Mouse (Mus musculus) liver, embryonic 14.5 days (tissue): ENCODE measurements at regions not wholly inside any gene's neighbourhood (a gene's known extent, or its start where the extent isn't known, plus 50 kb on each side); places are given as distances from the start of the nearest gene placed in this dataset.

ENCODE experiments used
- ATAC-seq: fragments of 200-750 bp; cut with Nextera tagmentation; 2 replicates; pipeline ENCODE4 v1.8.0; 2017; ENCODE audit warnings: moderate number of reproducible peaks, mild to moderate bottlenecking, moderate library complexity; ENCODE audit not compliant: insufficient read depth
- DNase-seq, 3 experiments: peaks; one replicate each; pipeline ENCODE4 v3.0.0-alpha.2; 2012 to 2013; ENCODE audit warnings: low read depth in 3 of 3, low spot score in 3 of 3
- H3K27ac ChIP-seq: fragments of 300-500 bp; sonication (generic); 2 replicates; pipeline ENCODE4 v1.5.1; 2014; ENCODE audit warnings: moderate library complexity, mild to moderate bottlenecking, control low read depth, inconsistent platforms
- H3K27me3 ChIP-seq: fragments of 300-500 bp; sonication (generic); 2 replicates; pipeline ENCODE4 v1.6.1; 2014; ENCODE audit warnings: mild to moderate bottlenecking, low read length, moderate library complexity; ENCODE audit not compliant: control insufficient read depth, insufficient read depth
- H3K36me3 ChIP-seq: fragments of 300-500 bp; sonication (generic); replicated peaks from 2 replicates; pipeline ENCODE4 v1.6.1; 2014; ENCODE audit warnings: low read depth; ENCODE audit not compliant: control insufficient read depth, insufficient read depth
- H3K4me1 ChIP-seq, 2 experiments: fragments of 200-500 bp in 1 of 2; fragments of 300-500 bp in 1 of 2; sonication (generic) in 1 of 2; replicated peaks; 2 replicates each; pipeline ENCODE4 v1.6.1; 2012 to 2014; ENCODE audit warnings: antibody characterized with exemption in 1 of 2, inconsistent platforms in 1 of 2, low read length in 1 of 2; ENCODE audit not compliant: control insufficient read depth in 2 of 2, insufficient read depth in 2 of 2
- H3K4me2 ChIP-seq: fragments of 300-500 bp; sonication (generic); 2 replicates; pipeline ENCODE4 v1.6.1; 2014; ENCODE audit warnings: low read depth, mild to moderate bottlenecking, control low read depth, moderate library complexity
- H3K4me3 ChIP-seq, 2 experiments: fragments of 200-500 bp in 1 of 2; fragments of 300-500 bp in 1 of 2; sonication (generic) in 1 of 2; 2 replicates each; pipeline ENCODE4 v1.5.1; 2012 to 2014; ENCODE audit warnings: low read depth in 2 of 2, low read length in 2 of 2, mild to moderate bottlenecking in 2 of 2, control low read depth in 1 of 2, inconsistent platforms in 1 of 2, moderate library complexity in 1 of 2; ENCODE audit not compliant: insufficient read depth in 1 of 2
- H3K9ac ChIP-seq: fragments of 300-500 bp; sonication (generic); replicated peaks from 2 replicates; pipeline ENCODE4 v1.6.1; 2014; ENCODE audit warnings: mild to moderate bottlenecking, control low read depth, moderate library complexity
- H3K9me3 ChIP-seq: fragments of 300-500 bp; sonication (generic); 2 replicates; pipeline ENCODE4 v1.6.1; 2016; ENCODE audit warnings: low read length, mixed read lengths; ENCODE audit not compliant: control insufficient read depth
- CTCF ChIP-seq: IDR thresholded peaks from 2 replicates; pipeline ENCODE4 v1.5.1; 2016; ENCODE audit warnings: antibody characterized with exemption, low read depth, control low read depth
- EP300 ChIP-seq: IDR thresholded peaks from 2 replicates; pipeline ENCODE4 v1.6.1; 2016; ENCODE audit warnings: antibody characterized with exemption, low read depth
- WGBS: fragments of 180-500 bp; shearing (Covaris S2); extraction: QIAGEN DNeasy Blood & Tissue Kit; methylation state at CpG from one replicate; pipeline ENCODE4 v1.1.7; 2014; ENCODE audit not compliant: insufficient replicate concordance; 5-methylcytosine and 5-hydroxymethylcytosine counted together

DNA sequence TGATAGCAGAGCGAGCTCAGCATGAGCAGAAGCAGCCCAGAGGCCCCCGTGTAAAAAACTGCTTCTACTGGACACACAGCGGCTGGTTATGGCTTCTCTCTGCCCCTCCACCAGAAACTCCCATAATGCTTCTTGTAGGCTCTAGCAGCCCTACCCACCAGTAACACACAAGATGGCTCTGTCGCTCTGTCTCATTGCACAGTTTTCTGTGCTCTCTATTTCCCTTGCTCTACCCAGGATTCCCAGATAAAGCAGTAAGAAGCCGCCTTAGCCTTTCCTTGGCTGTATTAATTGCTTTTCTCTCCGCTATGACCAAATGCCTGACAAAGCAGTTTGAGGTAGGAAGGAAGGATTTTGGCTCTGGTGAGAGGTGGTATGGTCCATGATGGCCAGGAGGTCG lies 228.1 kb downstream of the Eipr1 start:
- no peaks in the 10 kb centered on the region for H3K4me1 ChIP-seq
- no peak for TF ChIP-seq EP300
- TF ChIP-seq CTCF = no peak
- ATAC-seq (no peak), DNase-seq (no peak)
- H3K9me3 ChIP-seq = no peaks in the 10 kb centered on the region
- H3K27ac ChIP-seq = no peak overlapping the region
- WGBS = 59% methylated on average over 7 of the region's 7 CpGs
- H3K27me3 ChIP-seq = no peaks in the 10 kb centered on the region
- no peak overlapping the region for H3K4me3 ChIP-seq
- no peak overlapping the region for H3K4me2 ChIP-seq
- H3K36me3 ChIP-seq = no peaks in the 10 kb centered on the region
- H3K9ac ChIP-seq = no peak overlapping the region

- TF ChIP-seq EP300 (no peak), CTCF (no peak)
- WGBS = 65% methylated on average over 7 of the region's 7 CpGs
- H3K27ac ChIP-seq = no peak overlapping the region
- H3K36me3 ChIP-seq = no peaks in the 10 kb centered on the region
- H3K4me3 ChIP-seq = no peak overlapping the region
- ATAC-seq (no peak), DNase-seq (no peak)
- no peaks in the 10 kb centered on the region for H3K4me1 ChIP-seq
- H3K4me2 ChIP-seq = no peak overlapping the region
- no peak overlapping the region for H3K9ac ChIP-seq
- no peaks in the 10 kb centered on the region for H3K27me3 ChIP-seq
- no peaks in the 10 kb centered on the region for H3K9me3 ChIP-seq
These were observed 234.6 kb downstream of the Eipr1 start for GRCm38 (mm10) chr12:28986214-28986613.

DNA sequence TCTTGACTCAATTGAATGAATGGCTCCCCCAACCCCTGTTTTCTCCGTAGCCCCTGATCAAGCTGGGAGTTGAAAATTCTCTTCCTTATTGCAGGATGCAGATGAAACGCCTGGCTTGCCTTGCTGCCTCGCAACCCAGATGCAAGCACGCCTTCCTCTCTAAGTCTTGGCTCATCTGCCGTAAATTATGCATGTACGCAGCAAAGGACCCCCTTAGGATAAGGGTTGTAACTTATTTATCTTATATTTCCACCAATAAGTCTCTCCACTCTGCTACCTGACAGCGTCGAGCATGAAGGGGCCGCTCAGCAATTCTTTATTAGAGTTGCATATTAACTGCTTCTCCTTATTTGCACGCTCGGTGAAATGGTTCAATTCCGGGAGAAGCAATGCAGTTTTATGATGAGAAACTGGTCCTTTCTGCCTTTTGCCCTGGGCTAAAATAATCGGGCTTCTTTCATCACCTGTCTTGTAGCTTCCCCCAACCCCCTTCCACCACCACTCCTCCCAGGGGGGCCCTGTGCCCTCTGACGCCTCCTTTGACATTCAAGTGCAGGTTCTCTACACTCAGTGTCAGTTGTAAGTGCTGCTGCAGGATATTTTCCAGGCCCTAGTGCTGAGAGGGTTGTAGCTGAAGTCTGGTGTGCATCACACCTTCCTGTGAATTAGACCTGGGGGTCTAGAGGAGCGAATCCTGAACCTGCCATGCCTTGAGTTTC lies 246.0 kb downstream of the Eipr1 start:
- TF ChIP-seq EP300 = no peak
- no peak for TF ChIP-seq CTCF
- Histone ChIP-seq H3K9me3 (no peaks in the 10 kb centered on the region), H3K4me2 (no peak overlapping the region), H3K36me3 (no peaks in the 10 kb centered on the region), H3K27me3 (no peaks in the 10 kb centered on the region), H3K4me1 (no peaks in the 10 kb centered on the region), H3K4me3 (no peak overlapping the region), H3K9ac (no peak overlapping the region), H3K27ac (no peak overlapping the region)
- DNase-seq (no peak), ATAC-seq (no peak)
- WGBS = 53% methylated on average over 15 of the region's 15 CpGs

- Histone ChIP-seq H3K9ac (no peak overlapping the region), H3K27me3 (no peaks in the 10 kb centered on the region), H3K36me3 (no peaks in the 10 kb centered on the region), H3K4me1 (no peaks in the 10 kb centered on the region), H3K4me2 (no peak overlapping the region), H3K27ac (no peak overlapping the region), H3K4me3 (no peak overlapping the region), H3K9me3 (no peaks in the 10 kb centered on the region)
- DNase-seq (no peak), ATAC-seq (no peak)
- TF ChIP-seq CTCF (no peak), EP300 (no peak)
- WGBS = 47% methylated on average over 6 of the region's 6 CpGs
These were observed 248.4 kb downstream of the Eipr1 start for GRCm38 (mm10) chr12:28999963-29000451.

GRCm38 (mm10) chr12:29004504-29004903 lies 252.9 kb downstream of the Eipr1 start:
- H3K36me3 ChIP-seq = no peaks in the 10 kb centered on the region
- H3K4me2 ChIP-seq = no peak overlapping the region
- H3K4me3 ChIP-seq = no peak overlapping the region
- H3K9ac ChIP-seq = no peak overlapping the region
- H3K9me3 ChIP-seq = no peaks in the 10 kb centered on the region
- no peak for ATAC-seq
- TF ChIP-seq CTCF (no peak), EP300 (no peak)
- no peak for DNase-seq
- H3K27me3 ChIP-seq = no peaks in the 10 kb centered on the region
- H3K4me1 ChIP-seq = no peaks in the 10 kb centered on the region
- no peak overlapping the region for H3K27ac ChIP-seq
- WGBS = 82% methylated on average over 13 of the region's 13 CpGs
